Mouse (Mus musculus) cerebellum, adult 2 months (tissue): Measurements from ENCODE around the gene Ranbp17.
A peak's percentile ranks its signal among the peaks of the same experiment; 100 is the strongest.

Experiments
- CTCF ChIP-seq: fragments of 200-500 bp; IDR thresholded peaks from 2 replicates; pipeline ENCODE4 v1.5.1; 2011; ENCODE audit warnings: low read depth, mild to moderate bottlenecking, control low read depth, low read length, moderate library complexity, borderline replicate concordance; ENCODE audit not compliant: insufficient read depth
- POLR2A ChIP-seq: fragments of 200-500 bp; IDR thresholded peaks from 2 replicates; pipeline ENCODE4 v1.6.1; 2011; ENCODE audit warnings: low read length, control low read depth, borderline replicate concordance; ENCODE audit not compliant: insufficient read depth

DNA sequence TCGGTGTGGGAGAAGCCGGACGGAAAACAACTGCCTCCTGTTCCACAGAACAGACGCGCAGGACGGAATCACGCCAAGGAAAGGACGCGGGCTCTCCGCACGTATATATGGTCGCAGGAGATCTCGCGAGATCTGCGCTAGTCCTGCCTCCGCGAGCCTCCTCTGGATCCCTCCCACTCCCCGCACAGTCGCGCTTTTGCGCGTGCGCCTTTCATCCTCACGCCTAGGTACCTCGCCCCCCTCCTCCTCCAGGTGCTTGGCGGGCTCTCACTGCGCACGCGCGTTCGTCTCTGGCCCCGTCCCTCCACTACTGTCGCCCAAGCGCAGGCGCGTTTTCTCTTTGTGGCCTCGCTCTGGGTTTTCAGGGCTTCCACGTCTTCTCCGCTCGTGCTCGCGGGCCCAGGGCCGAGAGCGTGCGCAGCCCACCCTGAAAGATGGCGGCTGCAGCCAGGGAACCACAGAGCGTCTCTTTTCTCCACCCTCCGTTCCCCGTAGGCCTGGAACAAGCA lies 350.5 kb downstream of the Ranbp17 start, which contains the start of gene Npm1:
- TF ChIP-seq CTCF (no peak), POLR2A (peak; percentile 88)
